Mouse (Mus musculus) left cerebral cortex, adult 9 months (tissue): ENCODE results near the gene Inmt.

Source experiments
- DNase-seq, 2 experiments: peaks; one replicate each; pipeline ENCODE4 v3.0.0; 2022; ENCODE audit warnings: low spot score in 2 of 2

Inmt gene

GRCm38 (mm10) chr6:55169818-55170217 is 5.0 kb downstream of the Inmt start:
- DNase-seq = no peak

- DNase-seq = peak in 1 of 2 experiments; percentile 82
These were observed 7.9 kb downstream of the Inmt start for GRCm38 (mm10) chr6:55166777-55167463.

GRCm38 (mm10) chr6:55163046-55163584 is 11.7 kb downstream of the Inmt start:
- DNase-seq = no peak

GRCm38 (mm10) chr6:55161311-55161761 is 13.5 kb downstream of the Inmt start:
- peak; percentile 57 to 81 for DNase-seq

GRCm38 (mm10) chr6:55159256-55159655 is 15.6 kb downstream of the Inmt start:
- DNase-seq = no peak

- DNase-seq = peak; percentile 23 to 35
These were observed 22.6 kb downstream of the Inmt start for GRCm38 (mm10) chr6:55152226-55152625.

GRCm38 (mm10) chr6:55146138-55146537 is 28.7 kb downstream of the Inmt start:
- no peak for DNase-seq

GRCm38 (mm10) chr6:55145285-55145684 is 29.6 kb downstream of the Inmt start:
- no peak for DNase-seq

- no peak for DNase-seq
These were observed 36.5 kb downstream of the Inmt start for GRCm38 (mm10) chr6:55138343-55138742.

- no peak for DNase-seq
These were observed 41.4 kb downstream of the Inmt start for GRCm38 (mm10) chr6:55133425-55133824.

- no peak for DNase-seq
These were observed 42.0 kb downstream of the Inmt start, which contains the start of gene Crhr2 for GRCm38 (mm10) chr6:55132794-55133193. TSS of gene Crhr2 (minus strand) at chr6:55133016.

GRCm38 (mm10) chr6:55131301-55131700 is 43.5 kb downstream of the Inmt start:
- no peak for DNase-seq

- DNase-seq = no peak
These were observed 44.2 kb downstream of the Inmt start for GRCm38 (mm10) chr6:55130631-55131030.

GRCm38 (mm10) chr6:55128391-55128790 is 46.5 kb downstream of the Inmt start:
- no peak for DNase-seq

GRCm38 (mm10) chr6:55126576-55126975 is 48.3 kb downstream of the Inmt start:
- no peak for DNase-seq

- DNase-seq = no peak
These were observed 51.8 kb downstream of the Inmt start for GRCm38 (mm10) chr6:55123056-55123455.
